ENCODE assay signal across 8 mouse cellular contexts in the genomic region with DNA sequence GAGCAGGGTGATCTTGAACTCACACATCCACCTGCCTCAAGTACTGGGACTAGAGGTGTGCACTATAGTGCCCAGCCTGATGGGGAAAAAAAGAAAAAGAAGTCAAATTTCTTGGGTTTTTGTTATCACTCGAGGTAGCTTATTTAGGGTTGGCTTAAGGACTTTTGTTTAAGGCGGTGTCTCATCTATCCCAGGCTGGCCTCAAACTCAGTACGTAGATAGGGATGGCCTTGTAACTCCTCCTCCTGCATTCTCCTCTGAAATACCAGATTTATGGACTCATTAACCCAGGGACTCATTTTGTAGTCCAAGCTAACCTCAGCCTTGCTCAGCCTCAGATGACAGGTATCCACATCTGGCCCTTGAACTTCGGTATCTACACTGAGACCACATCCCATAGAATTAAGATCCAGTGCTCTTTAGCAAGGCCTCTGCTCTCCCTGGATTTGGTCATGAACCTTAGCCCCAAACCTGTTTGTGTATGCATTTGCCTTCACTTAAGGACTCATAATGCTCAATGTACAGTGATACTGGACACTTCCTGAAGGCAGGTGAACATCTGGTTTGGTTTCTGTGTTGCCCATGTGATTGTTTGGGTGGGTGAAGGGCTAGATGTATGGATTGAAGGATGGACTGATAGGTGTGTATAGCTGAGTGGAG. TPM values are rescaled to one million over a fixed set of nuclear protein-coding genes. Genes with fewer than 3 reads are reported as not detected.
DNase-seq lines count a peak whose midpoint lies in the region; ATAC-seq and TF ChIP-seq lines count a peak whose summit lies in the region.

No protein-coding gene starts in this region.

- no peak for ATAC-seq in kidney, postnatal 0 days (replicated peaks; ENCODE audit: low FRiP score, low read depth)
- ATAC-seq in hindbrain, embryonic 16.5 days, result no peak
- no peak for ATAC-seq in neural tube, embryonic 14.5 days (ENCODE audit: low read depth)

- 41% methylated on average over 4 of the region's 4 CpGs for WGBS in kidney, postnatal 0 days
- WGBS in bone marrow, adult 2 months, result 55% methylated on average over 4 of the region's 4 CpGs
- WGBS in hindbrain, embryonic 16.5 days, result 70% methylated on average over 4 of the region's 4 CpGs
- WGBS in neural tube, embryonic 14.5 days, result 60% methylated on average over 4 of the region's 4 CpGs

- no peak overlapping the region for H3K4me3 ChIP-seq in kidney, postnatal 0 days (replicated peaks; ENCODE audit: low read depth, low read length)
- H3K4me3 ChIP-seq in bone marrow, adult 2 months (replicated peaks; ENCODE audit: control insufficient read depth, low read depth, low read length), result no peak overlapping the region
- H3K4me3 ChIP-seq in hindbrain, embryonic 16.5 days (ENCODE audit: low read length), result no peak overlapping the region
- H3K4me3 ChIP-seq in neural tube, embryonic 14.5 days (ENCODE audit: low read depth, low read length), result no peak overlapping the region

- H3K4me1 ChIP-seq in kidney, postnatal 0 days (replicated peaks; ENCODE audit: insufficient read depth, low read length), result peaks cover 2% of the 10 kb centered on the region; the same call in 1 of the 2 replicates
- H3K4me1 ChIP-seq in bone marrow, adult 2 months (ENCODE audit: control insufficient read depth, insufficient read depth, low read length), result no peaks in the 10 kb centered on the region
- peaks cover 28% of the 10 kb centered on the region for H3K4me1 ChIP-seq in hindbrain, embryonic 16.5 days (ENCODE audit: control insufficient read depth, insufficient read depth, low read depth, low read length)
- peaks cover 22% of the 10 kb centered on the region for H3K4me1 ChIP-seq in neural tube, embryonic 14.5 days (ENCODE audit: control insufficient read depth, insufficient read depth, low read length)

- no peak overlapping the region for H3K9ac ChIP-seq in kidney, postnatal 0 days (ENCODE audit: low read depth, low read length)
- H3K9ac ChIP-seq in hindbrain, embryonic 16.5 days (ENCODE audit: low read depth, low read length), result peak overlapping the region; percentile 25; the same call in 1 of the 2 replicates
- H3K9ac ChIP-seq in neural tube, embryonic 14.5 days (replicated peaks; ENCODE audit: low read depth, low read length), result no peak overlapping the region

- TF ChIP-seq CTCF in kidney, postnatal 0 days (IDR thresholded peaks at IDR 0.05; ENCODE audit: low read depth), result no peak
- TF ChIP-seq CTCF in bone marrow, adult 2 months (IDR thresholded peaks at IDR 0.05; ENCODE audit: control insufficient read depth, insufficient read depth, low read length), result no peak

- H3K9me3 ChIP-seq in kidney, postnatal 0 days (replicated peaks; ENCODE audit: low read length), result no peaks in the 10 kb centered on the region
- H3K9me3 ChIP-seq in hindbrain, embryonic 16.5 days (ENCODE audit: control insufficient read depth, low read length), result no peaks in the 10 kb centered on the region
- H3K9me3 ChIP-seq in neural tube, embryonic 14.5 days (ENCODE audit: control insufficient read depth, low read length), result no peaks in the 10 kb centered on the region

- no peaks in the 10 kb centered on the region for H3K27me3 ChIP-seq in kidney, postnatal 0 days (ENCODE audit: insufficient read depth, low read length)
- H3K27me3 ChIP-seq in hindbrain, embryonic 16.5 days (replicated peaks; ENCODE audit: control insufficient read depth, insufficient read depth, low read length), result no peaks in the 10 kb centered on the region
- H3K27me3 ChIP-seq in neural tube, embryonic 14.5 days (ENCODE audit: control insufficient read depth, insufficient read depth, low read length), result peaks cover 3% of the 10 kb centered on the region; the same call in 1 of the 2 replicates

- H3K36me3 ChIP-seq in kidney, postnatal 0 days (ENCODE audit: insufficient read depth, low read length), result peaks cover 55% of the 10 kb centered on the region
- H3K36me3 ChIP-seq in hindbrain, embryonic 16.5 days (ENCODE audit: control insufficient read depth, insufficient read depth, low read length), result peaks cover 38% of the 10 kb centered on the region
- H3K36me3 ChIP-seq in neural tube, embryonic 14.5 days (ENCODE audit: control insufficient read depth, insufficient read depth, low read length), result peaks cover 59% of the 10 kb centered on the region

- 0 out of 2 replicates have a peak overlapping the region, but pooled peaks have one; percentile 13 for H3K27ac ChIP-seq in kidney, postnatal 0 days
- H3K27ac ChIP-seq in bone marrow, adult 2 months (ENCODE audit: control insufficient read depth, insufficient read depth, low read depth, low read length, poor library complexity), result no peak overlapping the region; the same call in 1 of the 2 replicates
- H3K27ac ChIP-seq in hindbrain, embryonic 16.5 days (ENCODE audit: low read depth, low read length), result peak overlapping the region; percentile 19
- peak overlapping the region; percentile 40; the same call in 1 of the 2 replicates for H3K27ac ChIP-seq in neural tube, embryonic 14.5 days (ENCODE audit: low read depth, low read length)

- no peak for DNase-seq in kidney, postnatal 0 days (ENCODE audit: low spot score)
- DNase-seq in kidney, postnatal 25 days, result no peak
- DNase-seq in left cerebral cortex, adult 9 months (ENCODE audit: low spot score in 2 of 2), result no peak
- no peak for DNase-seq in thymus, postnatal 0 days (ENCODE audit: low spot score)
- no peak for DNase-seq in testis, postnatal 10 days (ENCODE audit: low spot score)

- TF ChIP-seq POLR2A in bone marrow, adult 2 months (IDR thresholded peaks at IDR 0.05; ENCODE audit: borderline replicate concordance, control insufficient read depth, low read depth, low read length), result peak; percentile 26; the same call in 1 of the 2 replicates

- H3K4me2 ChIP-seq in kidney, postnatal 0 days (ENCODE audit: low read length), result no peak overlapping the region
- no peak overlapping the region for H3K4me2 ChIP-seq in hindbrain, embryonic 16.5 days (ENCODE audit: low read length)
- H3K4me2 ChIP-seq in neural tube, embryonic 14.5 days (ENCODE audit: low read depth, low read length), result no peak overlapping the region

RNA-seq across cellular contexts. Expression of a gene that starts 4.6 kb away (rescaled TPM):
- 14,836 and 15,514 TPM in 2 replicates for polyA plus RNA-seq in kidney, postnatal 0 days (2015; fragmentation: Nextera tagmentation; extraction: Ambion mirVana)
- polyA plus RNA-seq in bone marrow, adult 2 months (2011; ENCODE audit: insufficient read depth, insufficient read length, low replicate concordance, missing spikeins), result 3,846 and 7,097 TPM in 2 replicates
- polyA plus RNA-seq in hindbrain, embryonic 16.5 days (2015; fragmentation: Nextera tagmentation; extraction: Ambion mirVana), result 11,512 and 13,219 TPM in 2 replicates
- 12,012 and 12,961 TPM in 2 replicates for polyA plus RNA-seq in neural tube, embryonic 14.5 days (2014; fragmentation: Nextera tagmentation; extraction: Ambion mirVana)
- 27,108 and 27,970 TPM in 2 replicates for polyA plus RNA-seq in thymus, postnatal 0 days (2015; fragmentation: Nextera tagmentation; extraction: Ambion mirVana)

RNA-seq across cellular contexts. Expression of a gene that starts 6.8 kb away (rescaled TPM):
- polyA plus RNA-seq in kidney, postnatal 0 days (2015; fragmentation: Nextera tagmentation; extraction: Ambion mirVana), result 9.6 and 9.9 TPM in 2 replicates
- polyA plus RNA-seq in bone marrow, adult 2 months (2011; ENCODE audit: insufficient read depth, insufficient read length, low replicate concordance, missing spikeins), result 4.6 and 10.8 TPM in 2 replicates
- 29.7 and 32.9 TPM in 2 replicates for polyA plus RNA-seq in hindbrain, embryonic 16.5 days (2015; fragmentation: Nextera tagmentation; extraction: Ambion mirVana)
- polyA plus RNA-seq in neural tube, embryonic 14.5 days (2014; fragmentation: Nextera tagmentation; extraction: Ambion mirVana), result 22.5 and 24.1 TPM in 2 replicates
- polyA plus RNA-seq in thymus, postnatal 0 days (2015; fragmentation: Nextera tagmentation; extraction: Ambion mirVana), result 4.7 and 5.9 TPM in 2 replicates

RNA-seq across cellular contexts. Expression of a gene that starts 58.2 kb away (rescaled TPM):
- 175 and 205 TPM in 2 replicates for polyA plus RNA-seq in kidney, postnatal 0 days (2015; fragmentation: Nextera tagmentation; extraction: Ambion mirVana)
- polyA plus RNA-seq in bone marrow, adult 2 months (2011; ENCODE audit: insufficient read depth, insufficient read length, low replicate concordance, missing spikeins), result 6.4 and 15.2 TPM in 2 replicates
- polyA plus RNA-seq in hindbrain, embryonic 16.5 days (2015; fragmentation: Nextera tagmentation; extraction: Ambion mirVana), result 478 and 522 TPM in 2 replicates
- 428 and 502 TPM in 2 replicates for polyA plus RNA-seq in neural tube, embryonic 14.5 days (2014; fragmentation: Nextera tagmentation; extraction: Ambion mirVana)
- polyA plus RNA-seq in thymus, postnatal 0 days (2015; fragmentation: Nextera tagmentation; extraction: Ambion mirVana), result 33.5 and 37.0 TPM in 2 replicates
